Mouse (Mus musculus): ENCODE data around the gene Adgrg6.

DNA sequence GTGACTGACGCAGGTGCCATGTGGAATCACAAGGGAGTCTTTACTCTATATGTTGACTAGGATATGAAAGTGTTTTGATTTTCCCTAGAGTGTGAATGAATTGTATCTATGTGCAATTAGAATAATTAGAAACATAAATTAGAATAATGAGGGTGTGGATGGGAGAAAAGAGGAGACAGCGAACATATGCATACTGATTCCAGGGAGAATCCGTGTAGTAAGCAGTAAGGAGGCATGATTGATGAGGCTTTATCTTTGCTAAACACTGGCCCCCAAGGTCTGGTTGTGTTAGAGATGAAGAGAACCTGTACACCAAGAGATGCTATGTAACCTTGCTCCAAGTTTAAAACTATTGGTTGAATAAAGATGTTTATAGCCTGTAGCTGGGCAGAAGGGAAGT, 187.2 kb downstream of the Adgrg6 start:
- TF ChIP-seq CTCF (IDR thresholded peaks at IDR 0.05; ENCODE audit: insufficient read depth, low read depth, low read length) (no peak), POLR2A (IDR thresholded peaks at IDR 0.05; ENCODE audit: insufficient read depth, low read depth, low read length) (no peak)

Measured in olfactory bulb, adult 2 months (tissue).